17 mouse cellular contexts compared by ENCODE assay signal in the genomic region with DNA sequence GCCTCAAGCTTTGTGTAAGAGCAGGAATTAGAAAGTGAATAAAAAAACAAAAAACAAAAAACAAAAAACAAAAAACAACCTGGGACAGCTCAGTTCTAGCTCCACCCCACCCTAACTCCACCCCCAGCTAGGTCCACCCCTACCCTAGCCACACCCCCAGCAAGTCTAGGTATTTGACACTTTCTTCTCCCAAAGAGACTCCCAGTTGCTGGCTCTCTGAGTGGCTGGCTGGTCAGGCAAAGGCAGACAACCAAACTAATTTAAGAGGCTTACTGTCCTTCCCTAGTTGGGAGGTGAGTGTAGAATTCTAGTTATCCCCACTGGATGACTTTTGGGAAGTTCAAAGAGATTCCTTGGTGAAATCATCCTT. TPM values are rescaled to one million over a fixed set of nuclear protein-coding genes. Genes with fewer than 3 reads are reported as not detected.
DNase-seq lines count a peak whose midpoint lies in the region; ATAC-seq lines count a peak whose summit lies in the region.
"Had no signal": no experiment of that assay in that cellular context is flagged by ENCODE, and none has a peak within 500 bp of the region (broad histone marks: within the 10 kb centered on the region; RNA-seq: fewer than 3 reads in every experiment).

No protein-coding gene starts in this region.

- H3K4me3 ChIP-seq in liver, embryonic 13.5 days (replicated peaks) = peak overlapping the region; percentile 61
- H3K4me3 ChIP-seq: forebrain, embryonic 15.5 days; limb, embryonic 15.5 days had no signal

- H3K27ac ChIP-seq in liver, embryonic 13.5 days = peak overlapping the region; percentile 92
- H3K27ac ChIP-seq: forebrain, embryonic 15.5 days; limb, embryonic 15.5 days had no signal

- H3K9ac ChIP-seq in liver, embryonic 13.5 days = peak overlapping the region; percentile 69
- H3K9ac ChIP-seq: forebrain, embryonic 15.5 days; limb, embryonic 15.5 days had no signal

- ATAC-seq in liver, embryonic 13.5 days (ENCODE audit: low read depth) = peak; percentile 75
- ATAC-seq: forebrain, embryonic 15.5 days; intestine, postnatal 0 days had no signal

- H3K4me2 ChIP-seq in liver, embryonic 13.5 days = peak overlapping the region; percentile 78
- H3K4me2 ChIP-seq: forebrain, embryonic 15.5 days; limb, embryonic 15.5 days had no signal

- H3K27me3 ChIP-seq in liver, embryonic 13.5 days = no peaks in the 10 kb centered on the region
- H3K27me3 ChIP-seq: CH12.LX had no signal

- peak; percentile 26 for DNase-seq in thymus, postnatal 14 days
- no peak for DNase-seq in thymus, postnatal 10 days (ENCODE audit: low spot score in 2 of 2)
- DNase-seq in c-Kit-positive CD71-positive TER-119-negative erythroid progenitor cells, embryonic 14.5 days (ENCODE audit: low read depth) = peak; percentile 67
- DNase-seq in liver, embryonic 13.5 days = peak; percentile 74
- DNase-seq in spleen, postnatal 4 days (ENCODE audit: low spot score in 2 of 2) = peak; percentile 78 to 81
- no peak for DNase-seq in urinary bladder, postnatal 4 days (ENCODE audit: low spot score in 2 of 2)
- no peak for DNase-seq in adrenal gland, postnatal 25 days
- DNase-seq in natural killer cell, adult 2 months (ENCODE audit: low spot score in 2 of 2) = no peak
- DNase-seq: adrenal gland, postnatal 36 days; cerebellum, adult 11 months; kidney, postnatal 25 days; lung, postnatal 36 days; thymus, postnatal 25 days had no signal

- H3K9me3 ChIP-seq in liver, embryonic 13.5 days (replicated peaks) = no peaks in the 10 kb centered on the region
- H3K9me3 ChIP-seq: forebrain, embryonic 15.5 days; limb, embryonic 15.5 days had no signal

- no peaks in the 10 kb centered on the region for H3K36me3 ChIP-seq in liver, embryonic 13.5 days
- H3K36me3 ChIP-seq: forebrain, embryonic 15.5 days; limb, embryonic 15.5 days had no signal

- H3K4me1 ChIP-seq in liver, embryonic 13.5 days (replicated peaks) = peaks cover 77% of the 10 kb centered on the region

RNA-seq across cellular contexts. Expression of a gene that starts 22.9 kb away (rescaled TPM):
- polyA plus RNA-seq in liver, embryonic 13.5 days (2015; fragmentation: Nextera tagmentation; extraction: Ambion mirVana) = 31.6 and 34.2 TPM in 2 replicates
- total RNA-seq in adrenal gland, postnatal 25 days (2021) = 83.6 and 102 TPM in 2 replicates

Comparison
In these comparisons a context has a peak if more than half of its experiments do, and no peak if none do; other contexts are left out.
1. DNase-seq: peak in thymus, postnatal 14 days (single experiment), c-Kit-positive CD71-positive TER-119-negative erythroid progenitor cells, embryonic 14.5 days (single experiment), liver, embryonic 13.5 days (single experiment) and spleen, postnatal 4 days (2 of 2); none in thymus, postnatal 10 days (0 of 2), urinary bladder, postnatal 4 days (0 of 2), adrenal gland, postnatal 25 days (single experiment) and natural killer cell, adult 2 months (0 of 2).